Mouse (Mus musculus) megakaryocyte, embryonic 14.5 days (primary cell): ENCODE data around the gene Zfp738.

Experiments used
- FLI1 ChIP-seq: IDR thresholded peaks from 2 replicates; pipeline ENCODE4 v1.6.1; 2012; ENCODE audit warnings: low read length, inconsistent platforms, mixed read lengths
- GATA1 ChIP-seq: IDR thresholded peaks from 3 replicates; pipeline ENCODE4 v1.6.1; 2012; ENCODE audit warnings: mixed read lengths, low read length, inconsistent platforms, borderline replicate concordance

DNA sequence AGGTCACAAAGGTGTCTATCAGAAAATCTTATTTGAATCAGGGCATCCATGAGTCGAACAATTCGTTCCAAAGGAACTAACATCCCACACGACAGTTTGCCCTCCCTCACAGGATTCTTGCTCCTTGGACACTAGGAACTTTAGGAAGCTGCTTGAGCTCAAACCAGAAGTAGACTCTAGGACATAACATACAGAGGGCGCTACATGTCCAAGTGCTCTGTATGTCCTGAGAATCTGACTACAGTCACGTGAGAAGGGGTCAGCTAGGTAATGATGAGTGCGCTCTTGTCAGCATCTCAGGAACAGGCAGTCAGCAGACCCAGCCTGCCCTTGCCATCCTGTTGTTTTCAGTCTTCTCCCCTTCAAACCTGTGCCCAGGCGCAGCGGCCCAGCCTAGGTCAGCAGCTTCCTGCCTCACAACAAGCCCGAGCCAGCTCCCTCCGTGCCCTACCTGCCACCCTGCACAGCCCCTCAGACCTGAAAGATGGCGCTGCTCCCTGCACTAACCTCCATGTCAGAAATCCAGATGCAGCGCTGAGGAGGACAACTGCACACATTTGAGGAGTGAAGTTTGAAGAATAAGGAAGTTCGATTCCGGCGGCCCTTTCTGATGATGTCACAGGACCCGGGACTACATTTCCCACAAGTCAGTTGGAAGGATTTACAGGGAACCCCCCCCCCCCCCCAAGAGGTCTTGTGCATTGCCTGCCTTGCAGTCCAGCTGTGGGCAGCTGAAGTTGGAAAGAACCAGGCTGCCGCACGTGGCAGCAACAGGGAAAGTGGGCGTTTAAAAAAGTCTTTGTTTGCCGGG, 77.6 kb downstream of the Zfp738 start, which contains the start of gene Zfp729b:
- TF ChIP-seq GATA1 (no peak), FLI1 (no peak)
